Mouse (Mus musculus) megakaryocyte, embryonic 14.5 days (primary cell): Measurements from ENCODE around the gene Hsdl2.

Source experiments
- FLI1 ChIP-seq: IDR thresholded peaks from 2 replicates; pipeline ENCODE4 v1.6.1; 2012; ENCODE audit warnings: low read length, inconsistent platforms, mixed read lengths
- GATA1 ChIP-seq: IDR thresholded peaks from 3 replicates; pipeline ENCODE4 v1.6.1; 2012; ENCODE audit warnings: mixed read lengths, low read length, inconsistent platforms, borderline replicate concordance

GRCm38 (mm10) chr4:59548011-59548559, 33.3 kb upstream of the Hsdl2 start:
- no peak for TF ChIP-seq GATA1
- no peak for TF ChIP-seq FLI1
